Mouse (Mus musculus) CH12.LX (cell line): ENCODE results near the gene Ikzf4. TPM values are rescaled to one million over a fixed set of nuclear protein-coding genes. Genes with fewer than 3 reads are reported as not detected.
"Not testable (repeated sequence)": the region's sequence is repeated elsewhere in the genome, so short reads cannot be mapped to it uniquely, and the experiment has no call there.

Source experiments
- DNase-seq: peaks from one replicate; pipeline ENCODE4 v3.0.0-alpha.2; 2013; ENCODE audit errors: extremely low read depth
- H3K27ac ChIP-seq: 2 replicates; pipeline ENCODE4 v1.5.1; 2012; ENCODE audit warnings: low read depth, mild to moderate bottlenecking, control low read depth, moderate library complexity; ENCODE audit not compliant: insufficient read depth
- H3K27me3 ChIP-seq: replicated peaks from 2 replicates; pipeline ENCODE3; 2012; ENCODE audit warnings: inconsistent platforms
- H3K36me3 ChIP-seq, 2 experiments: replicated peaks in 1 of 2; 2 replicates each; pipeline versions ENCODE3 to v1.6.1; 2012; ENCODE audit warnings: inconsistent platforms in 1 of 2, low read length in 1 of 2, mild to moderate bottlenecking in 1 of 2, mixed read lengths in 1 of 2, moderate library complexity in 1 of 2; ENCODE audit not compliant: control insufficient read depth in 1 of 2, insufficient read depth in 1 of 2
- H3K4me1 ChIP-seq, 2 experiments: 2 replicates each; pipeline ENCODE4 v1.6.1; 2012; ENCODE audit warnings: inconsistent platforms in 1 of 2, moderate library complexity in 1 of 2; ENCODE audit not compliant: insufficient read depth in 2 of 2, control insufficient read depth in 1 of 2
- H3K4me2 ChIP-seq: 2 replicates; pipeline ENCODE4 v1.6.1; 2012; ENCODE audit warnings: low read depth, mild to moderate bottlenecking, control low read depth; ENCODE audit not compliant: poor library complexity, insufficient read depth, severe bottlenecking
- H3K4me3 ChIP-seq, 3 experiments: fragments of 150-350 bp in 1 of 3; sonication (generic) in 1 of 3; replicated peaks in 1 of 3; 2 replicates each; pipeline versions ENCODE3 to v1.5.1; 2011 to 2012; ENCODE audit warnings: low read depth in 2 of 3, low read length in 2 of 3, mild to moderate bottlenecking in 2 of 3, moderate library complexity in 2 of 3, control low read depth in 1 of 3, improper control_type of control experiment in 1 of 3, inconsistent platforms in 1 of 3, mixed read lengths in 1 of 3; ENCODE audit not compliant: poor library complexity in 1 of 3
- H3K79me2 ChIP-seq: replicated peaks from 2 replicates; pipeline ENCODE4 v1.6.1; 2012; ENCODE audit warnings: mild to moderate bottlenecking, moderate library complexity; ENCODE audit not compliant: control insufficient read depth, poor library complexity, insufficient read depth, severe bottlenecking; ENCODE audit errors: extremely low read depth
- H3K9ac ChIP-seq: 2 replicates; pipeline ENCODE4 v1.6.1; 2012; ENCODE audit warnings: low read depth, mild to moderate bottlenecking, control low read depth, moderate library complexity; ENCODE audit not compliant: insufficient read depth
- H3K9me3 ChIP-seq: replicated peaks from 2 replicates; pipeline ENCODE3; 2012; ENCODE audit warnings: low read length, inconsistent platforms, mixed read lengths
- BHLHE40 ChIP-seq: IDR thresholded peaks from 2 replicates; pipeline ENCODE4 v1.6.1; 2011; ENCODE audit warnings: mild to moderate bottlenecking, low read depth, low read length, improper control_type of control experiment
- ETS1 ChIP-seq: conservative IDR thresholded peaks from 2 replicates; pipeline ENCODE4 v1.6.1; 2012; ENCODE audit warnings: low read depth, mild to moderate bottlenecking, inconsistent platforms, low read length, improper control_type of control experiment, moderate library complexity
- MAFK ChIP-seq: IDR thresholded peaks from 2 replicates; pipeline ENCODE4 v1.6.1; 2011; ENCODE audit warnings: low read length, improper control_type of control experiment; ENCODE audit not compliant: insufficient replicate concordance
- MAX ChIP-seq: IDR thresholded peaks from 2 replicates; pipeline ENCODE4 v1.6.1; 2011; ENCODE audit warnings: low read length, improper control_type of control experiment
- MXI1 ChIP-seq: IDR thresholded peaks from 2 replicates; pipeline ENCODE4 v1.6.1; 2011; ENCODE audit warnings: mild to moderate bottlenecking, low read depth, low read length, improper control_type of control experiment
- PAX5 ChIP-seq: IDR thresholded peaks from 2 replicates; pipeline ENCODE4 v1.6.1; 2012; ENCODE audit warnings: low read length, inconsistent platforms, mixed read lengths
- POLR2A ChIP-seq: IDR thresholded peaks from 2 replicates; pipeline ENCODE4 v1.6.1; 2011; ENCODE audit warnings: low read depth, mild to moderate bottlenecking, improper control_type of control experiment, low read length
- RAD21 ChIP-seq: IDR thresholded peaks from 2 replicates; pipeline ENCODE4 v1.6.1; 2011; ENCODE audit warnings: low read depth, mild to moderate bottlenecking, low read length, improper control_type of control experiment, moderate library complexity
- RCOR1 ChIP-seq: conservative IDR thresholded peaks from 2 replicates; pipeline ENCODE4 v1.6.1; 2012; ENCODE audit warnings: low read depth, mild to moderate bottlenecking, inconsistent platforms, low read length, improper control_type of control experiment
- TCF12 ChIP-seq: IDR thresholded peaks from 2 replicates; pipeline ENCODE4 v1.6.1; 2014; ENCODE audit warnings: low read depth, mild to moderate bottlenecking, inconsistent platforms, low read length, improper control_type of control experiment
- ZC3H11A ChIP-seq: IDR thresholded peaks from 2 replicates; pipeline ENCODE4 v1.6.1; 2012; ENCODE audit warnings: low read depth, mild to moderate bottlenecking, inconsistent platforms, low read length, improper control_type of control experiment
- dilution Hi-C: fragments of 300-500 bp; cut with MboI; formaldehyde crosslinking; loops from 2 replicates; pipeline ENCODE4 v1.14.3; 2020; ENCODE audit warnings: low sequenced_read_pairs; ENCODE audit not compliant: extremely low pct_unique_long_range_greater_than_20kb, extremely low pct_ligation_motif_present
- in situ Hi-C: fragments of 300-500 bp; cut with MboI; formaldehyde crosslinking; loops from 3 replicates; pipeline ENCODE4 v1.14.3; 2019; ENCODE audit warnings: low sequenced_read_pairs, low pct_ligation_motif_present, low pct_unique_long_range_greater_than_20kb, mixed read lengths
- polyA plus RNA-seq: library from polyadenylated mRNA; unstranded; fragments of >175 nt; gene quantifications from 2 replicates; pipeline ENCODE4 v1.2.1, GENCODE M21; 2012; ENCODE audit warnings: low read depth; ENCODE audit not compliant: insufficient read length
- total RNA-seq, 2 experiments: library from RNA; depleted of rRNA; stranded (reverse); fragments of 300-350 nt in 1 of 2; fragments of >200 nt in 1 of 2; gene quantifications; 2 replicates each; pipeline ENCODE4 v1.2.3; 2012 to 2014

Gene Ikzf4
- total and polyA plus RNA-seq, 3 experiments, result 0.08 to 1.5 (median 0.09) TPM

GRCm38 (mm10) chr10:128631571-128631970, 14.2 kb downstream of the Ikzf4 start:
- Histone ChIP-seq H3K4me3 (no peak overlapping the region), H3K79me2 (no peaks in the 10 kb centered on the region), H3K4me1 (peaks cover 5 to 6% of the 10 kb centered on the region in 2 experiments), H3K9ac (no peak overlapping the region)
- in situ Hi-C loops (no loop called here), dilution Hi-C loops (no loop called here)
- DNase-seq, result no peak
- no peak for TF ChIP-seq ZC3H11A
- TF ChIP-seq, all 38 proteins: peak for 0
- Histone ChIP-seq H3K9me3 (no peaks in the 10 kb centered on the region), H3K4me2 (no peak overlapping the region), H3K27me3 (no peaks in the 10 kb centered on the region), H3K27ac (no peak overlapping the region), H3K36me3 (peaks cover 0 to 2% of the 10 kb centered on the region in 2 experiments)

- H3K27ac ChIP-seq, H3K4me2 ChIP-seq, H3K79me2 ChIP-seq, H3K27me3 ChIP-seq, DNase-seq, H3K4me1 ChIP-seq, dilution Hi-C loops, in situ Hi-C loops, H3K9me3 ChIP-seq, H3K9ac ChIP-seq, H3K36me3 ChIP-seq, H3K4me3 ChIP-seq: not testable (repeated sequence)
Observed at GRCm38 (mm10) chr10:128630306-128630705, 15.5 kb downstream of the Ikzf4 start.

- H3K27me3 ChIP-seq, result no peaks in the 10 kb centered on the region
- no peak overlapping the region for H3K4me2 ChIP-seq
- DNase-seq, result no peak
- peaks cover 8 to 13% of the 10 kb centered on the region in 2 experiments for H3K36me3 ChIP-seq
- H3K9ac ChIP-seq, result no peak overlapping the region
- in situ Hi-C loops, result loop anchor here (5.0 kb wide), 1 partner anchor 43 kb away; the partner anchor contains the start of gene Suox
- dilution Hi-C loops, result no loop called here
- no peak for TF ChIP-seq MXI1
- no peak for TF ChIP-seq RAD21
- no peak for TF ChIP-seq ETS1
- no peak for TF ChIP-seq BHLHE40
- TF ChIP-seq RCOR1, result no peak
- TF ChIP-seq POLR2A, result no peak
- TF ChIP-seq MAX, result no peak
- no peak for TF ChIP-seq MAFK
- no peak for TF ChIP-seq PAX5
- TF ChIP-seq TCF12, result no peak
- H3K4me3 ChIP-seq, result no peak overlapping the region
- H3K79me2 ChIP-seq, result peaks cover 15% of the 10 kb centered on the region
- H3K9me3 ChIP-seq, result no peaks in the 10 kb centered on the region
- no peak overlapping the region for H3K27ac ChIP-seq
- peaks cover 3% of the 10 kb centered on the region in 2 experiments for H3K4me1 ChIP-seq
Observed at GRCm38 (mm10) chr10:128629746-128630145, 16.0 kb downstream of the Ikzf4 start.
